Mouse (Mus musculus) ZHBTc4 (cell line): Measurements from ENCODE around the gene Elof1.
"Not testable (repeated sequence)": the region's sequence is repeated elsewhere in the genome, so short reads cannot be mapped to it uniquely, and the experiment has no call there.

Experiments
- DNase-seq: peaks from one replicate; pipeline ENCODE4 v3.0.0-alpha.2; 2011; ENCODE audit warnings: low read depth, low spot score

Gene Elof1

GRCm38 (mm10) chr9:22116740-22117426 is at the start of gene Elof1:
TSS of gene Elof1 (minus strand) at chr9:22117172.
- DNase-seq: peak; percentile 98

- peak; percentile 61 for DNase-seq
Measured at GRCm38 (mm10) chr9:22166686-22167085, 49.7 kb upstream of the Elof1 start.

- DNase-seq: peak; percentile 77
Measured at GRCm38 (mm10) chr9:22165964-22166363, 49.0 kb upstream of the Elof1 start.

- DNase-seq: peak; percentile 80
Measured at GRCm38 (mm10) chr9:22164711-22165668, 48.0 kb upstream of the Elof1 start.

GRCm38 (mm10) chr9:22162912-22163311 is 45.9 kb upstream of the Elof1 start:
- no peak for DNase-seq

GRCm38 (mm10) chr9:22162305-22162704 is 45.3 kb upstream of the Elof1 start:
- peak; percentile 44 for DNase-seq

- peak; percentile 83 for DNase-seq
Measured at GRCm38 (mm10) chr9:22161299-22161698, 44.3 kb upstream of the Elof1 start.

GRCm38 (mm10) chr9:22157516-22158265 is 40.7 kb upstream of the Elof1 start:
- peak; percentile 20 for DNase-seq

- peak; percentile 99 for DNase-seq
Measured at GRCm38 (mm10) chr9:22156497-22157245, 39.7 kb upstream of the Elof1 start, which contains the start of gene Pigyl. TSS of gene Pigyl (plus strand) at chr9:22156846.

- peak; percentile 86 for DNase-seq
Measured at GRCm38 (mm10) chr9:22155614-22156013, 38.6 kb upstream of the Elof1 start.

GRCm38 (mm10) chr9:22153810-22154209 is 36.8 kb upstream of the Elof1 start:
- peak; percentile 55 for DNase-seq

GRCm38 (mm10) chr9:22150946-22151345 is 34.0 kb upstream of the Elof1 start:
- DNase-seq: no peak

GRCm38 (mm10) chr9:22150249-22150693 is 33.3 kb upstream of the Elof1 start:
- not testable (repeated sequence) for DNase-seq

GRCm38 (mm10) chr9:22149426-22150248 is 32.7 kb upstream of the Elof1 start:
- peak; percentile 76 for DNase-seq

- DNase-seq: no peak
Measured at GRCm38 (mm10) chr9:22144304-22144965, 27.5 kb upstream of the Elof1 start.

GRCm38 (mm10) chr9:22143108-22144037 is 26.4 kb upstream of the Elof1 start:
- DNase-seq: peak; percentile 87

GRCm38 (mm10) chr9:22139746-22140145 is 22.8 kb upstream of the Elof1 start:
- DNase-seq: no peak

- DNase-seq: peak; percentile 58
Measured at GRCm38 (mm10) chr9:22138480-22138879, 21.5 kb upstream of the Elof1 start.
